Mouse (Mus musculus): ENCODE measurements at regions not wholly inside any gene's neighbourhood (a gene's known extent, or its start where the extent isn't known, plus 50 kb on each side); places are given as distances from the start of the nearest gene placed in this dataset.

- Histone ChIP-seq H3K4me3 (ENCODE audit: low read depth, low read length) (no peak overlapping the region), H3K4me2 (ENCODE audit: low read depth, low read length) (no peak overlapping the region), H3K4me1 (ENCODE audit: control insufficient read depth, insufficient read depth, low read length) (no peaks in the 10 kb centered on the region), H3K36me3 (ENCODE audit: control insufficient read depth, insufficient read depth, low read length) (no peaks in the 10 kb centered on the region), H3K9ac (replicated peaks; ENCODE audit: low read depth, low read length) (no peak overlapping the region), H3K9me3 (ENCODE audit: control insufficient read depth, low read length) (no peaks in the 10 kb centered on the region), H3K27me3 (ENCODE audit: control insufficient read depth, insufficient read depth, low read length) (no peaks in the 10 kb centered on the region), H3K27ac (ENCODE audit: low read depth, low read length) (no peak overlapping the region)
- ATAC-seq (ENCODE audit: low read depth), result no peak
- 33% methylated on average over 7 of the region's 7 CpGs for WGBS
Observed at GRCm38 (mm10) chr16:74809154-74809825, 397.7 kb upstream of the Robo2 start.

- WGBS, result 33% methylated on average over 2 of the region's 2 CpGs
- no peaks in the 10 kb centered on the region for H3K9me3 ChIP-seq (ENCODE audit: control insufficient read depth, low read length)
- no peak for ATAC-seq (ENCODE audit: low read depth)
- H3K4me2 ChIP-seq (ENCODE audit: low read depth, low read length), result no peak overlapping the region
- H3K9ac ChIP-seq (replicated peaks; ENCODE audit: low read depth, low read length), result no peak overlapping the region
- no peaks in the 10 kb centered on the region for H3K4me1 ChIP-seq (ENCODE audit: control insufficient read depth, insufficient read depth, low read length)
- no peak overlapping the region for H3K27ac ChIP-seq (ENCODE audit: low read depth, low read length)
- H3K27me3 ChIP-seq (ENCODE audit: control insufficient read depth, insufficient read depth, low read length), result no peaks in the 10 kb centered on the region
- no peaks in the 10 kb centered on the region for H3K36me3 ChIP-seq (ENCODE audit: control insufficient read depth, insufficient read depth, low read length)
- H3K4me3 ChIP-seq (ENCODE audit: low read depth, low read length), result no peak overlapping the region
Observed at GRCm38 (mm10) chr16:74806775-74807174, 395.1 kb upstream of the Robo2 start.

- 17% methylated on average over 7 of the region's 7 CpGs for WGBS
- ATAC-seq (ENCODE audit: low read depth), result peak; percentile 60; the same call in 1 of the 2 replicates
Observed at GRCm38 (mm10) chr16:74801296-74801695, 389.7 kb upstream of the Robo2 start.

GRCm38 (mm10) chr16:74796303-74796653 lies 384.7 kb upstream of the Robo2 start:
- WGBS, result 24% methylated on average over 2 of the region's 2 CpGs
- H3K27ac ChIP-seq (ENCODE audit: low read depth, low read length), result no peak overlapping the region
- no peak overlapping the region for H3K4me3 ChIP-seq (ENCODE audit: low read depth, low read length)
- no peaks in the 10 kb centered on the region for H3K36me3 ChIP-seq (ENCODE audit: control insufficient read depth, insufficient read depth, low read length)
- no peak for ATAC-seq (ENCODE audit: low read depth)
- H3K27me3 ChIP-seq (ENCODE audit: control insufficient read depth, insufficient read depth, low read length), result no peaks in the 10 kb centered on the region
- no peak overlapping the region for H3K4me2 ChIP-seq (ENCODE audit: low read depth, low read length)
- no peaks in the 10 kb centered on the region for H3K4me1 ChIP-seq (ENCODE audit: control insufficient read depth, insufficient read depth, low read length)
- H3K9ac ChIP-seq (replicated peaks; ENCODE audit: low read depth, low read length), result no peak overlapping the region
- no peaks in the 10 kb centered on the region for H3K9me3 ChIP-seq (ENCODE audit: control insufficient read depth, low read length)

More at GRCm38 (mm10) chr16:74801296-74801695, 389.7 kb upstream of the Robo2 start:
- no peaks in the 10 kb centered on the region for H3K27me3 ChIP-seq (ENCODE audit: control insufficient read depth, insufficient read depth, low read length)
- no peak overlapping the region for H3K4me3 ChIP-seq (ENCODE audit: low read depth, low read length)
- H3K9ac ChIP-seq (replicated peaks; ENCODE audit: low read depth, low read length), result no peak overlapping the region
- no peak overlapping the region for H3K27ac ChIP-seq (ENCODE audit: low read depth, low read length)
- no peaks in the 10 kb centered on the region for H3K9me3 ChIP-seq (ENCODE audit: control insufficient read depth, low read length)
- H3K4me2 ChIP-seq (ENCODE audit: low read depth, low read length), result no peak overlapping the region
- no peaks in the 10 kb centered on the region for H3K4me1 ChIP-seq (ENCODE audit: control insufficient read depth, insufficient read depth, low read length)
- H3K36me3 ChIP-seq (ENCODE audit: control insufficient read depth, insufficient read depth, low read length), result no peaks in the 10 kb centered on the region

GRCm38 (mm10) chr16:74795360-74796302 lies 384.0 kb upstream of the Robo2 start:
- no peak overlapping the region for H3K4me3 ChIP-seq (ENCODE audit: low read depth, low read length)
- H3K27me3 ChIP-seq (ENCODE audit: control insufficient read depth, insufficient read depth, low read length), result no peaks in the 10 kb centered on the region
- no peaks in the 10 kb centered on the region for H3K36me3 ChIP-seq (ENCODE audit: control insufficient read depth, insufficient read depth, low read length)
- no peak overlapping the region for H3K4me2 ChIP-seq (ENCODE audit: low read depth, low read length)
- H3K4me1 ChIP-seq (ENCODE audit: control insufficient read depth, insufficient read depth, low read length), result no peaks in the 10 kb centered on the region
- no peaks in the 10 kb centered on the region for H3K9me3 ChIP-seq (ENCODE audit: control insufficient read depth, low read length)
- peak; percentile 21; the same call in 1 of the 2 replicates for ATAC-seq (ENCODE audit: low read depth)
- no peak overlapping the region for H3K9ac ChIP-seq (replicated peaks; ENCODE audit: low read depth, low read length)
- WGBS, result 27% methylated on average over 5 of the region's 5 CpGs
- H3K27ac ChIP-seq (ENCODE audit: low read depth, low read length), result no peak overlapping the region

- H3K4me1 ChIP-seq (ENCODE audit: control insufficient read depth, insufficient read depth, low read length), result no peaks in the 10 kb centered on the region
- no peak overlapping the region for H3K9ac ChIP-seq (replicated peaks; ENCODE audit: low read depth, low read length)
- no peak for ATAC-seq (ENCODE audit: low read depth)
- no peak overlapping the region for H3K27ac ChIP-seq (ENCODE audit: low read depth, low read length)
- no peak overlapping the region for H3K4me2 ChIP-seq (ENCODE audit: low read depth, low read length)
- WGBS, result 62% methylated on average over 9 of the region's 9 CpGs
- H3K4me3 ChIP-seq (ENCODE audit: low read depth, low read length), result no peak overlapping the region
- no peaks in the 10 kb centered on the region for H3K27me3 ChIP-seq (ENCODE audit: control insufficient read depth, insufficient read depth, low read length)
- no peaks in the 10 kb centered on the region for H3K9me3 ChIP-seq (ENCODE audit: control insufficient read depth, low read length)
- H3K36me3 ChIP-seq (ENCODE audit: control insufficient read depth, insufficient read depth, low read length), result no peaks in the 10 kb centered on the region
Observed at GRCm38 (mm10) chr16:74785365-74786119, 373.9 kb upstream of the Robo2 start.

- 85% methylated on average over 2 of the region's 2 CpGs for WGBS
- H3K4me2 ChIP-seq (ENCODE audit: low read depth, low read length), result no peak overlapping the region
- H3K27ac ChIP-seq (ENCODE audit: low read depth, low read length), result no peak overlapping the region
- H3K4me1 ChIP-seq (ENCODE audit: control insufficient read depth, insufficient read depth, low read length), result no peaks in the 10 kb centered on the region
- no peaks in the 10 kb centered on the region for H3K36me3 ChIP-seq (ENCODE audit: control insufficient read depth, insufficient read depth, low read length)
- no peaks in the 10 kb centered on the region for H3K9me3 ChIP-seq (ENCODE audit: control insufficient read depth, low read length)
- ATAC-seq (ENCODE audit: low read depth), result no peak
- H3K9ac ChIP-seq (replicated peaks; ENCODE audit: low read depth, low read length), result no peak overlapping the region
- H3K4me3 ChIP-seq (ENCODE audit: low read depth, low read length), result no peak overlapping the region
- no peaks in the 10 kb centered on the region for H3K27me3 ChIP-seq (ENCODE audit: control insufficient read depth, insufficient read depth, low read length)
Observed at GRCm38 (mm10) chr16:74780388-74780787, 368.8 kb upstream of the Robo2 start.

- Histone ChIP-seq H3K4me3 (ENCODE audit: low read depth, low read length) (no peak overlapping the region), H3K36me3 (ENCODE audit: control insufficient read depth, insufficient read depth, low read length) (no peaks in the 10 kb centered on the region), H3K4me2 (ENCODE audit: low read depth, low read length) (no peak overlapping the region), H3K27me3 (ENCODE audit: control insufficient read depth, insufficient read depth, low read length) (no peaks in the 10 kb centered on the region), H3K4me1 (ENCODE audit: control insufficient read depth, insufficient read depth, low read length) (no peaks in the 10 kb centered on the region), H3K9ac (replicated peaks; ENCODE audit: low read depth, low read length) (no peak overlapping the region), H3K27ac (ENCODE audit: low read depth, low read length) (no peak overlapping the region), H3K9me3 (ENCODE audit: control insufficient read depth, low read length) (no peaks in the 10 kb centered on the region)
- no peak for ATAC-seq (ENCODE audit: low read depth)
- 86% methylated on average over 4 of the region's 4 CpGs for WGBS
Observed at GRCm38 (mm10) chr16:74768264-74768663, 356.6 kb upstream of the Robo2 start.

Data from neural tube, embryonic 14.5 days (tissue).